Comparison of ENCODE assay signal across 7 mouse cellular contexts in the genomic region with DNA sequence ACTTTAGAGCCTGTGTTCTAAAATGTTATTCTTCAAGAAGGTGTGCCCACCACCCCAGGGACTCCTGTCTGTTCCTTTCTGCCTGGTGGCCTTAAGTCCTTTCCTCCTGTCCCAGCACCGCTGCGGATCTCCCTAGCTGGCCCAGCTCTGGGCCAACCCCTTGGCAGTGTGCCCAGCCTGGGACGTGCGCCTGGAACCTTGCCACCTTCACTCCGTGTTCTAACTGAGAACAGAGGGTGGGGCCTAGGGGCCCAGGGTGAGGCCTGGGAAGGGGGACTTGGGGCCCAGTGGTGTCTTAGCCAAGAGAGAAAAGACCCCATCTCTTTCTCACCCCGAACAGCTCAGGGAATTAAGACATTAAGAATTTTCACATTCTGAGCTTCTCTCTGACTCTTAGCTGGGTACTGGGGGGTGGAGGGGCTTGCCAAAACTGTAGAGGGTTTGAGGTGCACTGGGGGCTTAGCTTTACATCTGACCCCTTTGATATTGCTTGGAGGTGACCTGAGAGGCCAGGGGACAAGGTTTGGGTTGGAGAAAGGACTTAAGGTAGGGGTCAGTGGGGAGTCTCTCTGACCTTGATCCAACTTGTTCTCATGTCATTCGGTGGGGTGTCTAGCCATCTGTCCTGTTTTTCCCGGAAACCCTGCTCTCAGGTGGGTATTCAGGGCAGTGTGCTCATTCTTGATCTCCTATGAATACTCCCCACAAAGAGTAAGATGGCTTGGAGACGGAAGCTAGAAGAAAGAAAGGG. TPM values are rescaled to one million over a fixed set of nuclear protein-coding genes. Genes with fewer than 3 reads are reported as not detected.
DNase-seq lines count a peak whose midpoint lies in the region; ATAC-seq and TF ChIP-seq lines count a peak whose summit lies in the region.

No protein-coding gene starts in this region.

- WGBS in embryonic facial prominence, embryonic 10.5 days: 81% methylated on average over 9 of the region's 9 CpGs
- WGBS in limb, embryonic 14.5 days: 28% methylated on average over 9 of the region's 9 CpGs
- WGBS in midbrain, postnatal 0 days: 49% methylated on average over 9 of the region's 9 CpGs

- DNase-seq in adrenal gland, postnatal 25 days: peak; percentile 97
- DNase-seq in embryonic facial prominence, embryonic 10.5 days (ENCODE audit: low spot score): peak; percentile 8
- peak; percentile 98 to 99 for DNase-seq in heart, adult 18-20 months
- peak; percentile 93 to 98 for DNase-seq in kidney, adult 8-10 months
- peak; percentile 90 for DNase-seq in limb, embryonic 14.5 days (ENCODE audit: low spot score)
- DNase-seq in midbrain, postnatal 0 days (ENCODE audit: low spot score): peak; percentile 90
- peak; percentile 59 to 63 for DNase-seq in spleen, postnatal 36 days (ENCODE audit: low spot score in 2 of 2)

- H3K27me3 ChIP-seq in embryonic facial prominence, embryonic 10.5 days (replicated peaks; ENCODE audit: low read depth, poor library complexity, severe bottlenecking): peaks cover 32% of the 10 kb centered on the region
- H3K27me3 ChIP-seq in limb, embryonic 14.5 days (ENCODE audit: control insufficient read depth, insufficient read depth, low read length): no peaks in the 10 kb centered on the region
- H3K27me3 ChIP-seq in midbrain, postnatal 0 days (ENCODE audit: insufficient read depth, low read length): no peaks in the 10 kb centered on the region

- peak overlapping the region; percentile 77 for H3K4me2 ChIP-seq in limb, embryonic 14.5 days (replicated peaks; ENCODE audit: low read depth, low read length, severe bottlenecking)
- peak overlapping the region; percentile 76 for H3K4me2 ChIP-seq in midbrain, postnatal 0 days (ENCODE audit: low read depth, low read length, poor library complexity, severe bottlenecking)

- TF ChIP-seq CTCF in midbrain, postnatal 0 days (IDR thresholded peaks at IDR 0.05): no peak

- no peaks in the 10 kb centered on the region for H3K36me3 ChIP-seq in embryonic facial prominence, embryonic 10.5 days (replicated peaks)
- H3K36me3 ChIP-seq in limb, embryonic 14.5 days (ENCODE audit: control insufficient read depth, insufficient read depth, low read length): peaks cover under 1% of the 10 kb centered on the region; the same call in 1 of the 2 replicates
- H3K36me3 ChIP-seq in midbrain, postnatal 0 days (ENCODE audit: insufficient read depth, low read length): no peaks in the 10 kb centered on the region

- peaks cover 72% of the 10 kb centered on the region for H3K4me1 ChIP-seq in embryonic facial prominence, embryonic 10.5 days
- H3K4me1 ChIP-seq in limb, embryonic 14.5 days (ENCODE audit: control insufficient read depth, insufficient read depth, low read length): peaks cover 66% of the 10 kb centered on the region
- H3K4me1 ChIP-seq in midbrain, postnatal 0 days (ENCODE audit: insufficient read depth, low read length): peaks cover 2% of the 10 kb centered on the region; the same call in 1 of the 2 replicates

- peak overlapping the region; percentile 17; the same call in 1 of the 2 replicates for H3K9ac ChIP-seq in limb, embryonic 14.5 days (ENCODE audit: low read depth, low read length, severe bottlenecking)
- H3K9ac ChIP-seq in midbrain, postnatal 0 days (replicated peaks; ENCODE audit: low read length, poor library complexity, severe bottlenecking): 0 out of 2 replicates have a peak overlapping the region, but pooled peaks have one; percentile 13

- 0 out of 2 replicates have a peak, but pooled peaks have one; percentile 25 for ATAC-seq in limb, embryonic 14.5 days (ENCODE audit: low FRiP score, low read depth)
- ATAC-seq in midbrain, postnatal 0 days (ENCODE audit: low FRiP score): no peak

- no peak for TF ChIP-seq POLR2A in limb, embryonic 14.5 days (IDR thresholded peaks at IDR 0.05; ENCODE audit: borderline replicate concordance, extremely low read depth, insufficient read depth, insufficient read length)

- 0 out of 2 replicates have a peak, but pooled peaks cover 2% of the 10 kb centered on the region for H3K9me3 ChIP-seq in embryonic facial prominence, embryonic 10.5 days
- H3K9me3 ChIP-seq in limb, embryonic 14.5 days (ENCODE audit: control insufficient read depth, low read length): no peaks in the 10 kb centered on the region
- no peaks in the 10 kb centered on the region for H3K9me3 ChIP-seq in midbrain, postnatal 0 days (ENCODE audit: low read length)

- 0 out of 2 replicates have a peak overlapping the region, but pooled peaks have one; percentile 10 for H3K27ac ChIP-seq in embryonic facial prominence, embryonic 10.5 days (replicated peaks)
- peak overlapping the region; percentile 89 for H3K27ac ChIP-seq in limb, embryonic 14.5 days (replicated peaks; ENCODE audit: low read depth, low read length)
- H3K27ac ChIP-seq in midbrain, postnatal 0 days (ENCODE audit: low read depth, low read length): peak overlapping the region; percentile 65

- peak overlapping the region; percentile 5; the same call in 1 of the 2 replicates for H3K4me3 ChIP-seq in embryonic facial prominence, embryonic 10.5 days
- peak overlapping the region; percentile 63 for H3K4me3 ChIP-seq in limb, embryonic 14.5 days (replicated peaks; ENCODE audit: low read length)
- H3K4me3 ChIP-seq in midbrain, postnatal 0 days (ENCODE audit: low read depth, low read length): peak overlapping the region; percentile 9; the same call in 1 of the 2 replicates

RNA-seq across cellular contexts. Expression of gene Hif3a, which starts 2.0 kb away (rescaled TPM):
- total RNA-seq in adrenal gland, postnatal 25 days (2021): 2.1 and 3.5 TPM in 2 replicates
- polyA plus RNA-seq in embryonic facial prominence, embryonic 10.5 days (2016; fragmentation: Nextera tagmentation; extraction: Ambion mirVana): 5.6 and 5.7 TPM in 2 replicates
- 1 to 10 TPM; 1.9 to 4.1 TPM for total RNA-seq in heart, adult 18-20 months (2021)
- polyA plus RNA-seq in limb, embryonic 14.5 days (2012; rRNA removed): 28.2 and 39.6 TPM in 2 replicates
- 23.7 and 26.6 TPM in 2 replicates for polyA plus RNA-seq in limb, embryonic 14.5 days (2014; fragmentation: Nextera tagmentation; extraction: Ambion mirVana)
- 13.6 and 16.9 TPM in 2 replicates for total RNA-seq in midbrain, postnatal 0 days (2014; rRNA removed)
- 2.0 and 2.7 TPM in 2 replicates for polyA plus RNA-seq in midbrain, postnatal 0 days (2015; fragmentation: Nextera tagmentation; extraction: Ambion mirVana)

RNA-seq across cellular contexts. Expression of gene Psg16, which starts 13.6 kb away (rescaled TPM):
- total RNA-seq in adrenal gland, postnatal 25 days (2021): 0.24 and 0.33 TPM in 2 replicates
- polyA plus RNA-seq in embryonic facial prominence, embryonic 10.5 days (2016; fragmentation: Nextera tagmentation; extraction: Ambion mirVana): 0.09 and 0.10 TPM in 2 replicates
- total RNA-seq in heart, adult 18-20 months (2021): under 1 TPM in 1 of 2 experiments, not detected in 1; 0.08 TPM
- polyA plus RNA-seq in limb, embryonic 14.5 days (2012; rRNA removed): 0.23 TPM in 2 replicates
- 0.12 and 0.33 TPM in 2 replicates for polyA plus RNA-seq in limb, embryonic 14.5 days (2014; fragmentation: Nextera tagmentation; extraction: Ambion mirVana)
- 3.9 and 5.1 TPM in 2 replicates for total RNA-seq in midbrain, postnatal 0 days (2014; rRNA removed)
- polyA plus RNA-seq in midbrain, postnatal 0 days (2015; fragmentation: Nextera tagmentation; extraction: Ambion mirVana): 6.8 and 7.6 TPM in 2 replicates

RNA-seq across cellular contexts. Expression of gene Ppp5c, which starts 32.5 kb away (rescaled TPM):
- 93.6 and 103 TPM in 2 replicates for total RNA-seq in adrenal gland, postnatal 25 days (2021)
- polyA plus RNA-seq in embryonic facial prominence, embryonic 10.5 days (2016; fragmentation: Nextera tagmentation; extraction: Ambion mirVana): 138 and 146 TPM in 2 replicates
- total RNA-seq in heart, adult 18-20 months (2021): 10 to 100 TPM; 98.8 to 98.9 TPM
- polyA plus RNA-seq in limb, embryonic 14.5 days (2012; rRNA removed): 193 and 237 TPM in 2 replicates
- 100 and 105 TPM in 2 replicates for polyA plus RNA-seq in limb, embryonic 14.5 days (2014; fragmentation: Nextera tagmentation; extraction: Ambion mirVana)
- total RNA-seq in midbrain, postnatal 0 days (2014; rRNA removed): 56.4 and 61.0 TPM in 2 replicates
- 144 and 145 TPM in 2 replicates for polyA plus RNA-seq in midbrain, postnatal 0 days (2015; fragmentation: Nextera tagmentation; extraction: Ambion mirVana)

Comparison
In these comparisons a context has a peak if more than half of its experiments do, and no peak if none do; other contexts are left out.
1. DNase-seq: peak in every context shown above with its lines; median percentile 98 in heart, adult 18-20 months; 97 in adrenal gland, postnatal 25 days; 96 in kidney, adult 8-10 months; 90 in limb, embryonic 14.5 days; 90 in midbrain, postnatal 0 days; 61 in spleen, postnatal 36 days; 8 in embryonic facial prominence, embryonic 10.5 days.
2. H3K27ac ChIP-seq: peak in every context shown above with its lines; median percentile 89 in limb, embryonic 14.5 days; 65 in midbrain, postnatal 0 days; 10 in embryonic facial prominence, embryonic 10.5 days.
3. H3K4me3 ChIP-seq: peak in every context shown above with its lines; median percentile 63 in limb, embryonic 14.5 days; 9 in midbrain, postnatal 0 days; 5 in embryonic facial prominence, embryonic 10.5 days.